Mouse (Mus musculus): ENCODE data around the gene Ptprs.
"Not testable (repeated sequence)": the region's sequence is repeated elsewhere in the genome, so short reads cannot be mapped to it uniquely, and the experiment has no call there.

The Ptprs gene

DNA sequence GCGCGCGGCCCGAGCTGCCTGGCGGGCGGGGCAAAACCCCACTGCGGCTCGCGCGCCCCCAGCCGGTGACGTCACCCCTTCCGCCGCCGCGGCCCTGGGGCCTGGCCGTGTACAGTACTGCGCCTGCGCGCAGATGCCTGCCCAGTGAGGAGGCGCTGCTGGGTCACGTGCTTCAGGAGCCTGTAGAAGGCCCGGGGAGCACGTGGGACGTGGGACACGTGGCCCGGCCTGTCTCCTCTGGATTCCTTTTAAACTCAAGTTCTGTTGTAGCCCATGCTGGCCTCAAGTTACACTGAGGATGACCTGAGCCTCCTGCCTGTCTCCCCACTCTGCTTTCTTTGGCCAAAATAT is at the start of gene Ptprs:
Ptprs (minus strand) TSS at position 82 of the 351 bp plus-strand sequence.
- DNase-seq (ENCODE audit: low read depth), result peak; percentile 96

DNA sequence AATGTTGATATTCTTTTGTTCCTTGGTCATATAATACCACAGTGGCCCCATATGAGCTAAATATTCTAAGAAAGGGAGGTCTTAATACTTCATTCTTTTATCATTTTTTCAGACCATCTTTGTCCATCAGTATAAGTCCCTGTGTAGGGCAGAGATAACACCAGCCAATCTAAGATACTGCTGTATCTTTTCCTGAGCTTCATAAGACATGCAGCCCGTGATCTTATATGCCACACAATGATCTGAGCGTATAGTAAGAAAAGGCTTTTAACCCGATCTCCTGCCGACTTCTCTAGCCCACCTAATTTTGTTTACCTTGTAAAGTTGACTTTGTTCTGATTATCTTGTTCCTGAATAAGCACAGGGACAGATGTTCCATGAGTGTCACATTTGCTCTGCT is 48.7 kb upstream of the Ptprs start:
- no peak for DNase-seq (ENCODE audit: low read depth)

DNA sequence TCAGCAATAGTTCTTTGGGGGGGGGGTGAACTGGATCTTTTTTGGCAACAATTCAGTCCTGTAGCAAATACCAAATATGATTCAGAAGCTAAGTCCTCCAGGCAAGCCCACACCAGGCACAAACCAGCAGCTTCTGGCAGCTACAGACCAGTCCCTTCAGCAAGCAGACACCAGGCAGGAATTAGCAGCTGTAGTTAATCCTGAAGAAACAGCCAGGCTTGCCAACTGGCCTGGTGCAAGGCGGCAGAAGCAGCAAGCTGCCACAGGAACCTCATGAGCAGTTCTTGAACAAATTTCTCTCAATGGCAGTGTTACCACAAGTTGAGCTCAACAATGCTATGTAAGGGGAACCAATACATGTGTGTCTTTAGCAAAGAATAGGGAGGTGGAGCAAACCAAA is 46.5 kb upstream of the Ptprs start:
- DNase-seq (ENCODE audit: low read depth), result no peak

DNA sequence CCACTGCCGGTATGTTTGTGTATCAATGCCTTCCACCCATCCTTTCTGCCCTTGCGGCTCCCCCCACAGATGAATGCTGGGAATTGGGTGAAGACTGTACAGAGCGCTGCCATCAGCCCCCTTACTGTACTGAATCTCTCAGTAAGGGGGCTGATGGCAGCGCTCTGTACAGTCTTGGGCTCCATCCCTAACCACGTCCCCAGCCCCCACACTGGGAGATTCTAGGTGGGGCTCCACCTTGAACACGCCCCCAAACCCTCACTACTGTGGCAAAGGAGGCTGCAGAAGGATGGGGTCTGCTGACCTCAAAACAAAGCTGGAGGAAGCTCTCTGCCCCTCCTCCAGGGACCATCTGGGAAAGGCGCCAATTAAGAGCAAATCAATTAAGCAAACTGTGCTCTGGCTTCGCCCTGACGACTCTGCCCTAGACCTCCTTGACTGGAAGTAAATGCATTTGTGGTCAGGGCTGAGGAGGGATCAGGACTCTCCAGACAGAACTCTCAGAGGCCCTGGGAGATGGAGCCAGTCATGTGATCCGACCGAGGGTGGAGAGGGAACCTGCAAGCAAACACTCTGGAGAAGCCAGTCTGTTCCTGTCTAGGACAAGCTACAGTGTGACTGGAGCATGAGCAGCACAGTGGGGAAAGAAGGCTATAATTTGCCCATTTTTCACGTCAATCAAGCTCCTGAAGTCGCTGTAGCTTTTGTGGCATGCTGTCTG is 39.6 kb upstream of the Ptprs start:
- DNase-seq (ENCODE audit: low read depth), result no peak

DNA sequence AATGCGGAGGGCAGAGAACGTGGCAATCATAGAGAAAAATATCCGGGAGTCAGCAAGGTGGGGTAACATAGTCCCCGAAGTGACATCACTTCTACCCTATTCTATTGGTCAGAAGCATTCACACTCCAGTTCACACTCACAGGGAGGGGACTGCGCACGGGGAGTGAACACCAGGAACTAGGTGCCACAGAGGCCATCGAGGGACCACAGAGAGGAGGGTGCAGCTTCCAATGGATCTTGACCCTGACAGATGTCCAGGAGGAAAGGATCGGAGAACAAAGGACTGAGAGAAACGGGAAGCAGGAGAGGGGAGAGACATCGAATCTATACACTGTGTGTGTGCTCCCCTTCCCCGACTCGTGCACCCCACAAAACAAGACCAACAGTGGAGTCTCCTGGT is 38.6 kb upstream of the Ptprs start:
- DNase-seq (ENCODE audit: low read depth), result no peak

DNA sequence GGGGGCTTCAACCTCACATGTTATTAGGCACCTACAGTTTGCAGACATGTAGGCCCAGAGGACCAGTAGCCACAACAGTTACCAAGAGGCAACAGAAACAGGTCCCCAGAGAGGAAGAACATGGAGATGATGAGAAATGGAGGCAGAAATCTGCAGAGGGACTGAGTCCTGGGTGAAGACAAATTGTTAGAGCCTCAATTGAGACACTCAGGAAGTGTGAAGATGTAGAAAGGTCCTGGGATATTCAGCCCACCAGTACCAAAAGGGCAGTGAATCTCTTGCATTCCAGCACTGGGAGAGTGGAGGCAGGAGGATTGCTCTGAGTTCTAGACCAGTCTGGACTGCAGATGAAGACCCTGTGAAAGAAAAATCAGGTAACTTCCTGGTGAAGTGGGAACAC is 38.0 kb upstream of the Ptprs start:
- DNase-seq (ENCODE audit: low read depth), result no peak

DNA sequence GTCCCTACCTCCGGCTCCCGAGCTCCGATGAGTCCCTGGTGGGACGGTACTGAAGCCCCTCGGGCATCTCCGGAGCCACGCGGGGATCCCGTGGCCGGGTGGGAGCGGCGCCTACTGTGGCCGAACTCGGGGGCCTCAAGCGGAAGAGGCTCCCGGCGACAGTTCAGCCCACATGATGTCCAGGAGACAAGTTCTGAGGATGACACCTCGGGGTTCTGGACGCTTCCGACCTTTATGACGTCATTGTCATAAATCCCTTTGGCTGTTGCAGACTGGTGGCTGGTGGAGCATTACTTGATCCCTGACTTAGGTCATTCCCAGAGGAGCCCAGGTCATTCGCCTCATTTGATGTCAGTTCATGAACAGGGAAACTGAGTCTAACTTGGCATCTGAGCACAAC is 36.0 kb upstream of the Ptprs start, which contains the start of gene Znrf4:
Znrf4 (minus strand) TSS at position 122 of the 400 bp plus-strand sequence.
- DNase-seq (ENCODE audit: low read depth), result no peak

DNA sequence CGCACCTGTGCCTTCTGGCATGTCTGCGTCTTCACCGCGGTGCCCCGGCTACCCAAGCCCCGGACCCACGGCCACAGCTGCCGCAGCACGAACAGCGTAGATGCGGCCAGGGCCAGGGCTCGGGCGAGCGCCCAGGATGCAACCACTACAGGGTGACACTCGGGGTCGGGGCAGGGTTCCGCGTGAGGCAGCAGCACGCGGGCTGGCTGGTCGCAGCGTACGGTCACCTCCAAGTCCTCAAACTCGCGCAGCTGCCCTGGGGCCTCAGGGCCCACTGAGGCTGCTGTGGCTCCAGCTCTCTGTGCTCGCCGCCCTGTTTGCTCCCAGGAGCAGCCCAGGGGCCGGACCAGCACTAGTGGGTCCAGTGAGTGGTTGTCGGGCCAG is 35.4 kb upstream of the Ptprs start:
- no peak for DNase-seq (ENCODE audit: low read depth)

DNA sequence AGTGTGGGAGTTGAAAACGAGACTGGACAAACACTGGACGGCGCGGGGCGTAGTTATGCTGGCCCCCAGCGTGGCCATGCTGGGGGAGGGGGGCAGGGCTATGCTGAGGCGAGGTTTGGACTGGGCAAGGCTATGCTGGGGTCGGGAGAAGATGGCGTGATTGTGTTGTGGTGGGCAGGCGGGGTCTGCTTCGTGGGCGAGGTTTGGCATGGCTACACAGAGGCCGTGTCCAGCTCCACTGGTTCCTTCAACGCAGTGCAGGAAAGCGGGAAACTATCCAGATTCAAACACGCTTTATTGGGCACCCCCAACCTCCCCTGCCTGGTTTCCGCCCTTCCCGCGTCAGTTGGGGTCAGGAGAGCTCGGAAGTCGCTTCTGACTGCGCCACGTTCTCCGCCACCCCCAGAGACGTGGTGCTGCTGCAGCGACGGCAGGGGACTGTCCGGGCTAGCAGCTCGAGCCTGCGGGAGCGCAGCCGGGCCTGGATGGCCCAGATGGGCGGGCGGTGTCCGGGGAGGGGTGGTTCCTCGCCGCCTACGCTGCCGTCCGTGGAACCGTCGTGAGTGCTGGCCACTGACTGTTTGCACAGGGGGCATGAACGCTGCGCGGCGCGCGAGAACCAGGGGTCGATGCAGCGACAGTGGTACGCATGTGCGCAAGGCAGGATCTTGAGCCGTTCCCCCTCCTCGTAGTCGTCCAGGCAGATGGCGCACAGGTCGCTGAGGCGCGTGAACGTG is 34.9 kb upstream of the Ptprs start:
- DNase-seq (ENCODE audit: low read depth), result no peak

DNA sequence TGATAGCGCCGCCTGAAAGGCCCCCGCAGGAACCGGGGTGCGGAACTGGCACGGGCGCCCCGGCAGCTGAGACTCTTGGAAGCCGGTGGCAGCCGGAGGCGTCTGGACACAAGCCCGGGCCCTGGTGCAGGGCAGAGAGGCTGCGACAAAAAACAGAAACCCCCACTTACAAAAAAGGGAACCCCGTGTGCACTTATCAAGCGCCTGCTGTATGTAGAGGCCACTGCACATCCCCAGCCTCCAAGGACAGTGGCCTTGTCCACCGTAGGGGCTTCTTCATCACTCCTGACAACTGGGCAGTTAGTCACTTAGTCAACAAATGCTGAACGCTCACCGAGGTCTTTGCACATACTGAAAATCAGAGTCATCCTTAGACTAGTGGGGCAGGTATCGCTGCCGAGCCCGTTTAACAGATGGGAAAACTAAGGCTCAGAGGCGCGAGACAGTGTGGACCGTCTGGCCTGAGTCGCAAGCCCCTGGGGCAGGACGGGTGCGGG is 34.2 kb upstream of the Ptprs start:
- no peak for DNase-seq (ENCODE audit: low read depth)

DNA sequence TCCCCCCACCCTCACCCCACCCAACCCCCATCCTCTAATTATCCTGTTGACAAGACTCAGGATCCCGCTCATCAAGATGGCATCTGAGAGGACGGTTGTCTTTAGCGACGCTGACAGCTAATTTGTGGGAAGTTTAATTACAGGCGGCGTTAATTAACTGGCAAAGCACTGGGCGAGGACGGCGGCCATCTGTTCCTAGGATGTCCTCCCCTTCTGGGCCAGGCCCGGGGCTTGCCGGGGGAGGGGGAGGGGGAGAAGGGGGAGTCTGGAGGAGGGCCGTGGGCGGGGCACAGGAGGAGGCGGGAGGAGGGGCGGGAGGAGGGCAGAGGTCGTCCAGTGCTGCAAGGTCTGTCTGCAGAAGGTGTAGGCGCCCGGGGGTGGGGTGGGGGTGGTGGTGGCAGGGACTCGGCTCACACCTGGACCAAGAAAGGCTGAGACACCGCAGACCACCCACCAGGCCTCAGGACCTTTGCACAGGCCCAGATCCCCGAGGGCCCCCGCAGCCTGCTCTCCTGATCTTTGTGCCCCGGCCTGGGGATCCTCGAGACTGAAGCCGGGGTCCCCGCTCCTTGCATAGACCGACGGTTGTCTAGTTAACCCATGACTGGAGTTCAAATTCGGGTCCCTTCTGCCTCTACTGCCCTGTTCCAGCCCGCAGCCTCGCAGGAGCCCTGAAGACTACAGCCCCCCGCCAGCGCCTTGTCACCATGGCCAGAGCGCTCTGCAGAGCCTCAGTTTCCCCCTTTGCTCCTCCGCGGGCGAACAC is 33.6 kb upstream of the Ptprs start:
- DNase-seq (ENCODE audit: low read depth), result no peak

DNA sequence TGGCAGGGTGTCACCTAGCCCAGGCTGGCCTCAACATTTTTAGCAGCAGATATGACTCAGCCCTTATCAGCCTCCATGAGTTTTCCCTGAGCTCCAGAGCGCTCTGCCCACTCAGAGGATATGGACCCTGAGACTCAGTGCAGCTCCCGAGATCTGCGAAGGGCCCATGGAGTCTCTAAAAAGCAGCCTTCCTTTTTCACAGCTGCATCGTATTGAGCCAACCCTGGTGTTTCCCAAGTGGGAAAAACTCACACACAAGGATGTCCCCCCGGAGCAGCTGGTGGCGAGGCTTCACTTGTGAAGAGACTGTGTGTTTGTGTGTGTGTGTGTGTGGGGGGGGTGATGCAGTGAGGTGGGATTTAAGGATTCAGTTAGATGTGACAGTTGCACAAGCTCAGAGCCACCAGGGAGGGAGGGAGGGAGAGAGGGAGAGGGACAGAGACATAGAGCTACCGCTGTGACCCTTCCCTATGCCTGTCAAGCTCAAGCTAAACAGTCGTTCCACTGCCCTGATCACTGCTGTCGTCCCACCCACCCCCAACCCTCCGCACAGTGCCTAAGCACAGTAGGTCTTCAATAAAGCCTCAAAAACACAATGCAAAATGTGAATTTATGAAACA is 32.8 kb upstream of the Ptprs start:
- DNase-seq (ENCODE audit: low read depth), result no peak

DNA sequence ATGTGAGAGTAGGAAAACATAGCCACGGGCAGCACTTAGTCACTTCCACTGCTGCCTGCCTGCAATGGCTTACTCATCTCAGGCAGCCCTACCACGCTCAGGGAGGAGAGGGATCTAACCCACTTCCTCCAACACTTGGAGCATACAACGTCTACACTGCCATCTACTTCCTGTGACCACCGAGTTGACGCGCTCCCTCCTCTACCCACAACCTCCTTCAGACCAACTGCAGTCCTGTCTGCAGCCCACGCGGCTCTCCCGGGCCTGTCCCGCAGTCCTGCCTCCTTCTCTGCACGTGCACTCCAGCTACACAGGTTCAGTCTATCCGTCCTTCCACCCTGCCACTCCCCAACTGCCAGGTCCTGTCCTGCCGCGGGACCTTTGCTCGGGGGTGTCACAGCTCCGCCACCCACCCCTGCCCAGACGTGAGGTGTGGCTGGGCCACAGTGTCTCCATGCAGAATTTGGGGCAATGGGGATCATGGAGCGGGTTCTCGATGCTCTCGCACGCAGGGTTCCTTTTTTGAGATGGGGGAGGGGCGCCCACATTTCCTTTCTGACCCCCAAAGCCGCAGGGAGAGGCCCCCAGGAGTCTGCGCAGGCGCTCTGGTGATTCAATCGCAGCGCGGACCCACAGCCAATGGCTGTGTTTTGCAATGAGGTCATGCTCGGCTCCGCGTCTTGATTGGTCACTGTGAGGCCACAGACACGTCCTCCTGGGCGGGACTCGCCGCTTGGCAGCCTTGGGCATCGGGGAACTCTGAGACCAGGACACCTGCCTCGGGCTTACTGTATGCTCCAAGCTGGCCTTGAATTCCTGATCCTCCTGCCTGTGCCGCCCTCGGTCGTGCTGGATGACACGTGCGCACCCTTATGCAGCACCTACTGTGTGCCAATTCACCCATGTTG is 31.1 kb upstream of the Ptprs start:
- DNase-seq (ENCODE audit: low read depth), result peak; percentile 98

DNA sequence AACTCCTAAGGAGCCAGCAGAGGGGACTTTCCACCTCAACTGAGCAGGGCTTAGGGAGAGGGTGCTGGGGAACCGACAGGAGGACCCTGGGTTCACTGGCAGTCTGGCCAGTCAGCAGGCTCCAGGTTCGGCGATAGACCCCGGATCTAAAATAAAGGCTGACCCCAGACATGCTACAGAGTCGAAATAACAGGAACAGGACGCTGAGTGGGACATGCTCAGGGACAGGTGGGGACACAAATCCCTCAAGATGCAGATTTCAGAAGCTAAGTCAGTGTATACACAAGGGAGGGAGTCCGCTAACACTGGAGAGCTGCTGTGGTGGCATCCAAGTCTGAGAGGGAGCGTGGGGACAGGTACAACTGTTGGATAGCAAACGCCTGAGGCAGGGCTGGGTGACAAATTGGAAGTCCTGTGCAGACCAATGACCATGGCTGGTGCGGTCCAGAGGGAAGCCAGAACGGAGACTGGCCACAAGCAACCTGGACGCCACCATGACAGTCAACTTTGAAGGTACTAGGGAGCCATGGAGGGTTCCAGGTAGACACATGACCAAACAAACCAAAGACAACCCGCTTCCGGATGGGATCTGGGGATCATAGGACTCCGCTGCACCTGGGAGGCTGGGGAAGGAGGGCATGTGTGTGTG is 30.3 kb upstream of the Ptprs start:
- DNase-seq (ENCODE audit: low read depth), result no peak

DNA sequence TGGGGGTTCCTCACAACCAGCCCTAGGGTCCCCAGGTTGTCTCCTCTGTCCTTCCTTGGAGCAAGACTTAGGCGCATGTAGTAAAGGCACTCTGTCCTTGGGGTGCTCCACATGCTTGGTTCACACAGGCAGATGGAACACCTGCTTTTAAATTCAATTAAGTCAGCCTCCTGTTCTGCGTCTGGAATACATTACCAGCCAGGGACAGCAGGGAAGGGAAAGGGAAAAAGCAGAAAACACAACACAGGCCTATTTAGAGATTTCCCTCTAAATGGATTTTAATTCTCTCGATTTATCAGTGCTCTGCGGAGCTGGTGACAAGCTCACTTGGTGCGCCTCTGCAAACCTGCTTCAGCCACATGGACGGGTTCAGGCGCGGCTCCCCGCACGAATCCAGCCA is 29.1 kb upstream of the Ptprs start:
- DNase-seq (ENCODE audit: low read depth), result no peak

DNA sequence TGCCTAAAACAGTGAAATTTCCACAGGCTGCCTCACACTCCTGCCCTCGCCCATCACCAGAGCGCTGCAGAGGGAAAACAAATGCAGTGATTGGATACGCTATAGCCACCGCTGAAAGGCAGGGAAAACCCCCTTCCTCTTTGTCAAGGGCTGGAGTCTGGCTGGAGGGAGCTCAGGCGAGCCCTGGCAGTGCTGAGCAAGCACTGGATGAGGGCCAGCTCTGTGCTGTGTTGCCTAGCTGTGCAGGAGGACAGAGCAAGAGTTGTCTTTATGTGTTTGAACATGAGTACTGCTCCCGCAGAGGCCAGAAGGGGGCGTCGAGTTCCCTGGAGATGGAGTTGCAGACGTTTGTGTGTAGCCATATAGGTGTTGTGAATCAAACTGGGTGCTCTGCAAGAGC is 26.2 kb upstream of the Ptprs start:
- DNase-seq (ENCODE audit: low read depth), result no peak

DNA sequence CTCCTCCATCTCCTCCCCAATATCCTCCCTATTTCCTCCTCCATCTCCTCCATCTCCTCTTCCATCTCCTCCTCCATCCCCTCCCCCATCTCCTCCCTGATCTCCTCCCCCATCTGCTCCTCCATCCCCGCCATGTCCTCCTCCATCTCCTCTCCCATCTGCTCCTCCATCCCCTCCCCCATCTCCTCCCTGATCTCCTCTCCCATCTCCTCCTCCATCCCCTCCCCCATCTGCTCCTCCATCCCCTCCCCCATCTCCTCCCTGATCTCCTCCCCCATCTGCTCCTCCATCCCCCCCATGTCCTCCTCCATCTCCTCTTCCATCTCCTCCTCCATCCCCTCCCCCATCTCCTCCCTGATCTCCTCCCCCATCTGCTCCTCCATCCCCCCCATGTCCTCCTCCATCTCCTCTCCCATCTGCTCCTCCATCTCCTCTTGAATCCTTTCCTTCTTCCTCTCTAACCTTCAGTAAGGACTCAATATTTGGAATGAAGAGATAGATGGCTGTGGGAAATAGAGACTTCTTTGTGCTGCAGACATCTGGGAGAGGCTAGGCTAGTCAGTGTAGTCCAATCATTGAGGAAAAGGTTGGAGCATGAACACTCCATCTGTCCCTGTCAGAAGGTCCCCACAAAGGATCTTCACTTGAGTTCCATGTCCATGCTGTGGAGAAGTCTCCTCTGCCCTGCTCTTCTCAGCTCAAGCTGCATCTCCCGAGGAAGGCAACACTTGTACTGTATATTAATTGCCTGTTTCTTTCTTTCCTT is 25.5 kb upstream of the Ptprs start:
- DNase-seq (ENCODE audit: low read depth), result not testable (repeated sequence)

DNA sequence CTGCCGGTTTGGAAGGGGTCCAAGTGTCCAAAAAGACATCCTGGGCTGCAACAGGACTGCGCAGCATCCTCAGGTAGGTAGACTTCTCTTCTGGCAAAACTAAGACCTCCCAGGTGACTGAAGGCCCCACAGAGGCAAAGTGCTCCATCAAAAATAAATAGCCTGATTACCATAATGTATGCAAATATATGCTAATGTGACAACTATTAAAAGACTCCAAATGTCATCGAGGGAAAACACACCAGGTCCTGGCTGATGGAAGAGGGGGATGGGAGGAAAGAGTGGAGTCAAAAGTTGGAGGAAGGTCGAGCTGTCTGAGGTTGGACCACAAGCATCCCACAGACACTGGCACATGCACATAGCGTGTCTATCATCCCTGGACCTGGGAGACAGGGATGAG is 22.9 kb upstream of the Ptprs start:
- no peak for DNase-seq (ENCODE audit: low read depth)

DNA sequence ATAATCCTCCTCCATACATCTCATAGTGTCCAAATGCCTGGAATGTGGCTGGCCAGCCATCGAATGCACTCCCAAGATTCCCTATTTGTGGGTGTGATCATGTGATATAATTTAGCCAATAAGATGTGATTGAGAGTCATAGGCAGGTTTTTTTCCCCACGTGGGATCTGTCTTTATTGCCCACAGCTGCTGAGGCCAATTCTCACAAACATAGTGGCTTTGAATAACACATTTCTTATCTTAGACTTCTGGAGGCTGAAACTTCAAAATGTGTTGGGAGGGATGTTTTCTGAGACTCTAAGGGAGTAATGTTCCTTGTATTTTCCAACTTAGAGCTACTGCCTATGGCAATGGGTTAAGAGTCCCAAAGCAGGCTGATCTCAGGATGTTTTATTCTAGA is 18.2 kb upstream of the Ptprs start:
- no peak for DNase-seq (ENCODE audit: low read depth)

DNA sequence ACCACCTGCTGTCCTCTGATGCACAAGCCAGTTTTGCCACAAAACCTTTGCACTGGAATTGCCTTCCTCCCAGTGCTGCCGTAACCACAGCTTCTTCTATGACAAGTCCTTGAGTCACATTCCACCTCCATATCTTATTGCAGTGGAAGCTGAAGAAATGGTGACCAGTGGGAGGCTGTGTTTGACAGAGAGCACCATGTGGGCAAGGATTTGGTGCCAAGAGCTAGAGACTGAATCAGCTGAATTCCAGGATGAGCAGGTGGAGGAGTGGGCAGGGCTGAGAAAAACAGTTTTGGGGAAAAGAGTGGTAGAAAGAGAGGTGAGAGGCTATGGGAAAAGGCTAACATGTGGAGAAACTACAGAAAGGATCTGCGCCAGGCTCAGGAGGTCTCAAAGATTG is 17.6 kb upstream of the Ptprs start:
- no peak for DNase-seq (ENCODE audit: low read depth)

Data from 416B (cell line).